Mouse (Mus musculus): ENCODE data around the gene Eed. TPM values are rescaled to one million over a fixed set of nuclear protein-coding genes. Genes with fewer than 3 reads are reported as not detected.

The Eed gene
- 72.3 TPM for polyA plus RNA-seq (2017; shearing (Covaris generic))

DNA sequence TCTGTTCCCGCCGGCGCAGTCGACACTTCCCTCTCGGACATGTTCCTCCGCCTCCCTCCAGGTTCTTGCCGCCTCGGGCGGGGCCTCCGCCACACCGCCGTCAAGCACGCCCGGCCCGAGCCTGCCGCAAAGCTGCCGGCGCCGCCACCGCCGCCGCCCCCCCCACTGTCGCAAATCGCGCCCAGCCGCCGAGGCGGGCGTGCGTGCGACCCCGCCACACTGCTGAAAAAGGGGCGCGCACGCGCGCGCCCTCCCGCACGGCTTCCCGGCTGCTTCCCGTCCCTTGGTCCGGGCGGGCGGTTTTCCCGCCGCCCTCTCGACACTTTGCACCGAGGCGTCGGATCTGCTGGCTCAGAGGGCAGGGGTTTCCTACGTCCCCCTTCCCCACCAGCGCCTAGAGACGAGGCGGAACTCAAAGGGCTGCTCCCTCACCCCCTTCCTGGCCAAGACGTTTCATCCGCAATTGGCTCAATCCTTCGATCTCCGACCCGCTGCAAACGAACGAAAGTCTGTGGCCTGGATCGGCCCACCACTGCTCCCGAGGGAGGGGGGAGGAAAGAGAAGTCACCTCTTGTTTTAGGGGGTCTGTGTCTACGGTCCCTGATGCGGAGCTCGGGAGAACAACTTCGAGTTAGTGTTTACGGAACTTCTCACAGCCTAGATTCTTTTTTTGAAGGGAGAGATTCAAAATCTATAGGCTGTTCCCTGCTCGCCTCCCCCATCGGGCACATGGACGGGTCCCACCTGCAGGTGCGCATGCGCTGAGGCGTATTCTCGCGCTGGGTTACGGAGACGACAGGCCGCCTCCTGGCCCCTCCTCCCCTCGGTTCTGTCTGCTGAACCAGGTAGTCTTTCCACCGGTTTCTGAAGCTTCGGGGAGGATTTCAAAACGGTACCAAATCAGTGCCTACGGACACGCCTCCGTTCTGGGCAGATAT, at the start of gene Eed:
TSS of gene Eed (minus strand) at position 499 of the 938 bp plus-strand sequence.

DNA sequence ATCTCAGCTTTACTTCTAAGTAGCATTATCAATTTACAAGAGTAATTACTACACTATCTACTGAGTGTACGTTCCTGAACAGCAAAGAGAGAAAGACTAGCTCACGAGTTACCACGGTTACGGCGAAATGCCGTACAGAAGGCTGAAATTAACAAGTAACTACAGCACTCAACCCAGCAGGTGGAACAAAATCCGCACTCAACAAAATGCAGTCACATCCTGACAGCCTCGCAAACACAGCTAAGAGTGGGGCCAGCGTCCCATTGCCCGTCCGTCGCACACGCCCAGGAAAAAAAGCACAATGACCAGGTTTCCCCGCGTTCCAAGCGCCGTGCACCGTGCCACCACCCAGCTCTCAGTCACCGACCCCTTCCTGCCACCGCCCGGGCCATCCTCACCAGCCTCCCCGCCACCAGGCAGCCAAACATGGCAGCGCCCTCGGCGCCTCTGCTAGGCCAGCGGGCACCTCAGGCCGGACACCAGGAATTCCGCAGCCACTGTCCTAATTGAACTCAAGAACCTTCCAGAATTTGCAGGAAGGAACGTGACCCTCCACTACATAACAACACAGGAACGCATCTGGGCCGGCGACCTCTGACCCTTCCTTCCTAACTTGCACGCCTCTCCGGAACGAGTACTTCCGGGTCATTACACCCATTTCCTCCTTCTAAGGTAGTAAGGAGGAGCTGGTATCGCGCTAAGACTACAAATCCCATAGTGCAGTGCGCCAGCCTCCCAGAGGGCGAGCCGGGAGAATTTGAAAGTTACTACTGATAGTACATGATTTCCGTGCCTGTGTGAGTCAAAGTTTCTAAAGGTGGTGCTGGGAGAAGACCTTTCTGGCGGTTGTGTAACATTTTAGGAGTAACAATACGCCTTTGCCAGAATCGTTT, 40.0 kb downstream of the Eed start, which contains the start of gene Hikeshi:
TSS of gene Hikeshi (minus strand) at position 634 of the 893 bp plus-strand sequence.

Other genes starting within 250 kb of the Eed start
- not detected for gene Ccdc81, start 77.4 kb downstream of the Eed start, polyA plus RNA-seq (2017; shearing (Covaris generic))
- gene Hikeshi, start 39.8 kb downstream of the Eed start, polyA plus RNA-seq (2017; shearing (Covaris generic)) = 97.4 TPM
- 26.3 TPM for gene Picalm, start 149.2 kb upstream of the Eed start, polyA plus RNA-seq (2017; shearing (Covaris generic))

All from inflammation-experienced regulatory T-cells, adult 16 weeks (primary cell).